Mouse (Mus musculus) frontal cortex, adult (tissue): Measurements from ENCODE around the gene Rwdd2a.
"Not testable (repeated sequence)": the region's sequence is repeated elsewhere in the genome, so short reads cannot be mapped to it uniquely, and the experiment has no call there.

Source experiments
- ATAC-seq: cut with Nextera tagmentation; 2 replicates; pipeline ENCODE4 v1.9.2; 2017; ENCODE audit warnings: mild to moderate bottlenecking, moderate library complexity, mixed read lengths; ENCODE audit not compliant: low TSS enrichment

Rwdd2a gene

DNA sequence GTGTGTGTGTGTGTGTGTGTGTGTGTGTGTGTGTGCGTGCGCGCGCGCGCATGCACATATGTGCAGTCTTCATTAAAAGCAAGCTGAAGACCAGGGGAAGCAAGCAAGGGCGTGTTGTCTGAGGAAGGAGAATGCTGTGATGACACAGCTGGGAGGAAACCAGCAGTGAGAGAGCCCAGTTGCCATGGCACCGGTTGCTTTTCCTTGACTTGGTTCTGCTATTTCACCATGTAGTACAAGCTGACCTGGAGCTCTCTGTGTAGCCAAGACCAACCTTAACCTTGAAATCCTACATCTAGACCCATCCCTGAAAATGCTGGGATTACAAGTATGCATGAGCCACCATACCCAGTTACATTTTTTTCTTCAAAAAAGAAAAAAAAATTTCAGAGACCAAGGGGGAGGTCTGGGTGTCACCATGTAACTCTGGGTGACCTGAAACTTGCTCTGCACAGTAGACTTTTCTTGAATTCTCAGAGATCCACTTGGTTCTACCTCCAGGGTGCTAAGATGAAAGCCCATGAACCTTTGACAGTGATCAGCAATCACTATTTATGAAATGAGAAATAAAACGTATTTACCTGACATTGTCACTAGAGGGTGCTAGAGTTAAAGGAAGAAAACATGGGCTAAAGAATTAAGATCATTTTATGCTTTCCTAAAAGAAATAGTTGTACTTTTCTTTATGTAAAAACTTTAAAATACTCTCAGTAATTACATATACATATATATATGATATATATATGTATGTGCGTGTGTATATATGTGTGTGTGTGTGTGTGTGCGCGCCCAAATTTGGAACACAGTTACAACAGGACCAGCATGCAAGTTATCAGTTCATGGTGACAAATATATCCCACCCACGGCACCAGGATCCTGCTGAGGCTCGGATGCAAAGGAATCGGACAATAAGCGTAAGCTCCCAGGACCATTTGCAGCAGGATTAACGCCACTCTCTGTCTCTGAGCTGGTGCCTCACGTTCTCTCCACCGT, 21.2 kb downstream of the Rwdd2a start:
- peak; percentile 76 for ATAC-seq

DNA sequence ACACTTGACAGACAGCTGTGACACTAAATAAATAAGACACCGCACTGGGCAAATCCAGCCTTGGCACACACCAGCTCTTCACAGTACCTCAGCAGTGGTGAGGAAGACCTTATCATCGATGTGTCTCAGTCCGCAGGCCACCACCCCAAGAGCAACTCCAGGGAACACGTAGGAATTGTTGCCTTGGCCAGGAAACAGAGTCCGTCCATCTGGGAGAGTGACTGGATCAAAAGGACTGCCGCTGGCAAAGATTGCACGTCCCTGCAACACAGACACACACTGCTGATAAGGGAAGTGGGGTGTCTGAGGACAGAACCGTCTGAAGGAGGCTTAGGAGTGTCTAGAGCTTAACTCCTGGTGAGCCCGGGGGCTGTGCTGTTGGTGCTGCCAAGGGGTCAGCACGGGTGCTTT, 22.6 kb downstream of the Rwdd2a start:
- not testable (repeated sequence) for ATAC-seq

DNA sequence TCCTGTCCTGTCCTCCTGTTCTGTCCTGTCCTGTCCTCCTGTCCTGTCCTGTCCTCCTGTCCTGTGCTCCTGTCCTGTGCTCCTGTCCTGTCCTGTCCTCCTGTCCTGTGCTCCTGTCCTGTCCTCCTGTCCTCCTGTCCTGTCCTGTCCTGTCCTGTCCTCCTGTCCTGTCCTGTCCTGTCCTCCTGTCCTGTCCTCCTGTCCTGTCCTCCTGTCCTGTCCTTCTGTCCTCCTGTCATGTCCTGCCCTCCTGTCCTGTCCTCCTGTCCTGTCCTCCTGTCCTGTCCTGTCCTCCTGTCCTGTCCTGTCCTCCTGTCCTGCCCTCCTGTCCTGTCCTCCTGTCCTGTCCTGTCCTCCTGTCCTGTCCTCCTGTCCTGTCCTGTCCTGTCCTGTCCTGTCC, 25.2 kb downstream of the Rwdd2a start:
- ATAC-seq: not testable (repeated sequence)

DNA sequence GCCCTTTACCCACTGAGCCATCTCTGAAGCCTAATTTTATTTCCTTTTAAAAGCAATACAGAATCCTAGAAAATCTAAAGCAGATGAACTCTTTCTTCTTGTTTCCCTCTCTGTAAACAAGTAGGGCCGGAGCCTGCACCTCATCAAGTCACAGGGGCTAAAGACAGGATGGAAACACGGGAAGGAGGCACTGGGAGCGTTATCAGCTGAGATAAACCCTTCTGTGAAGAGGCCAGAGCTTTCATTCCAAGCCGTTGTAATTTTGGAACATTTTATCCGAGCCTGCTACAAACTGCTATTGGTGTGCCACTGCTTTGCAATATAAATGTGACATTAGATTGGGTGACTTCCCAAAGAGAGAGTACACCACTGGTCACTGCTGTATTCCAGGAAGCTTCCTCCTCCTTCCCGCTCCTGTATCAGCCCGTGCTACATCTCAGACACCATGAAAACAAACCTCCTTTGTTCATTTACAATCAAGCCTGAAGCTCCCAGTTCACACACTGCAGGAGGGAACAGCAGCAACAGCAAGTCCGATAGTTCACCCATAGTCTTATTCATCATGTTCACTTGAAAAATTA, 28.0 kb downstream of the Rwdd2a start:
- no peak for ATAC-seq

DNA sequence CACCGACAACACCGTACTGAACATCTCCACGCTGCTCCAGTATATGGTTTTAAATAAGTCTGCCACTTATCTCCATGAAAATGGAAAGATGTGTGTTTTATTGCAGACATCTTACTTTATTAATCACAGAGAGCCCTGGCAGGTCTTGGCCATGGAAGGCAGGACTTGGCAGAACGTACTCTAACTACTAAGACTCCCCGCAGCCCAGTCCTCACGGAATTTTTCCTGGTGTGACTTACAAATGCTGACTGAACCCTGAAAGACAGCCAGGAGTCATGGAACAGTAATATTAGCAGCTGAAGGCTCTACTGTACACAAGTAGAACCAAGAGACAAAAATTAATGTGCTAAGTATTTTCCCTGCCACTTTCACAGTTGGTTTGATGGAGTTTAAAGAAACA, 34.0 kb downstream of the Rwdd2a start:
- ATAC-seq: no peak

DNA sequence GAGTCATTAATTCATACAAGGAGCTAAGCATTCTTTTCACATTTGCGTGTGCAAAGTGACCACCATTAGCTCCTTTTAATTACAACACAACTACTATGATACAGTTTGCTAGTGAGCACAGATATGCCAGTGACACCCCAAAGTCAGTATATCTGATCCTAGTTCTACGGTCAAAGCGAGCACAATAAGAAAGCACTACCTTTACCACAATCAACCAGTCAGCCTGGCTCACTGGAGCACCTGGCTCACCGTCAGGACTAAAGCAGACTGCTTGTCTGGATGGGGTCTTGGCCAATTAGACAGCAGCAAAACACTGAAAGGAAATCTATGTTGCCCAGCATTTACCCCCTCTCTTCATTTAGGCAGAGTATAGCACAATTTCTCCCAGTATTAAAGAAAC, 40.3 kb downstream of the Rwdd2a start:
- ATAC-seq: no peak

DNA sequence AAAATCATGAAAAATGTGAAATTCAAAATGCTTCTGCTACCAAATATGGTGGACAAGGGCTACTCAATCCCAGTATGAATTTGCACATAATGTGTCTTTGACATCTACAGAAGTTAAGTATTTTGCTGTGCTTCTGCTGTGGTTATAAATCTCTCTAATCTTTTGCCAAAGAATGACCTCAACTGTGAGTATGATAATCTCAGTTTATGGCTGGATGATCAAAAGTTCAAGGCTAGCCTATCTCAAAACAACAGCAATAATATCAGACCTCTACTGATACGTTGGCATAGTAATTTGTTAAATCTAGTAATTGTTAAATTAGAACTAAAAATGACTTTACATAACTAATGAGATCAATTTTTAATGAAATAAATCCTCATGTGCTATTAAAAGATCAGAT, 44.0 kb downstream of the Rwdd2a start:
- ATAC-seq: no peak

DNA sequence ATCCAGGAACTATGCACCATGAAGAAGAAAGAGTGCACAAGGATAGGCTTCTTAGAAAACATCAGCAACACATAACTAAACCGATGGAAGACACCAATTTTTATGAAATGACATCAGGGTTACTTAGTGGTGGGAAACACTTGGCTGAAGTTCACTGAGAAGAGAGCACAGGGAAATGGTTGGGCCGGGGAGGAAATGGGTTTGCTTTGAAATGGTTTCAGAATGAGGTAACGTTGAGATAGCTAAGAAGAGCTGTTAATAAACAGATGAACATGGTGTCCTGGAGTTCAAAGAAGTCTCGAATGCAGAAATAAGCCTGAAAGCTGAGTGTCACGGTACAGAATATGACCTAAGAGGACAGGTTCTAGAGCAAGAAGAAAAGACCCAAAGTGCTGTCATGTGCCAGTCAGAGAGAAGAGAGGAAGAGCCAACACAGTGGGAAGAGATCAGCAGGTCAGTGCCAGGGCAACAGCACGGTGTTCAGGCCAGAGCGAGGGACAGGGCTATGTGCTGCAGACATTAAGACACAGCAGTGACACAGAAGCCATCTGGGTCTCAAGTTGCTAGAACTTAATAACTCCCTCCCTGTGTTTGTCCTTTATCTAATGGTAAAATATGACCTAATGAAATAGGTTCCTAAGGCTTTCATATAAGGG, 46.2 kb downstream of the Rwdd2a start:
- no peak for ATAC-seq

DNA sequence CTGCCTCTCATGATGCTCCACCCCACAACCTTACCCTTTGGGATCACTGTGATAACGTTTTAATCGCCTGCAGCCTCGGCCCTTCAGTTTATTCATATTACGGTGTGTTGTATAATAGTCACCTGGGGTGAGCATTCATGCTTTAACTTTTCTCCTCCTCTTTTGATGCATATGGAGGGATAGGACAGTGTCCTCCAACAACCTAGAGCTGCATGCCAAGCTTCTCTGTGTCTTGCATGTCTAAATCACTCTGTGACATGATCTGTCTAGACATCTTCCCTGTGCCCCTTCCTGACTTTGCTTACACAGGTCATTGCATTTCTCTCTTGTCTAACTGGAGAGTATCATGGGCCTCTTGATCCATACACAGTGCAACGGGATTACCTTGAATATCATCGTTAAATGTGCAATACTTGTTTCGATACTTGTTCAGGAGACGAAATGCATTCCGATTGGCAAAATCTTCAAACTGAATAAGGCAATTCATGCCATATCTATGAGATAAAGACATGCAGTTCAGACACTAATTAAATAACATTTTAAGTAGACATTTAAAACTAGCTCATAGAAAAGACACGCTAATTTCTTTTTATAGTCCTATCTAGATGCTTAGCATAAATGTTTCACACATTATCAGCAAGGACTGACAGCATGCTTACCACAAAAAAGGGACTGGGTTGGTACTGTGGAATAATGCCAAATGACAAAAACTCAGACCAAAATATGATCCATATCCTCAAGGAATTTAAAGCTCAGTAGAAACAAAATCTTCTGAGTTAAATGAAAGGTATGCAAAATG, 47.7 kb downstream of the Rwdd2a start:
- no peak for ATAC-seq

DNA sequence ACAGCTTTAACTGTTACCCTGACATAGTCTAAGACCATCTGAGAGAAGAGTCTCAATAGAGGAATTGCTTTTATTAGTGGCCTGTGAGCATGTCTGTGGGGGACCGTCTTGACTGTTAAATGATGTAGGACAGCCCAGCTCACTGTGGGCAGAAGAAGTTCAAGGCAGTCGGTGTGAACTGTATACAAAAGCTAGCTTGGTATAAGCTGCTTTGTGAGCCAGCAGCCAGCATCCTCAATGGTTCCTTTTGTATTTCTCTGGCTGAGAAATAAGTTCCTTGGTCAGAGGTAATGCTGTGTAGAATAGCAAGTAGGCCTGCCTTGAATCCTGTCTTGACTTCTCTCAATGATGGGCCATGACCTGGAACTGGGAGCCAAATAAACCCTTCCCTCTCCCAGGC, 50.3 kb downstream of the Rwdd2a start:
- ATAC-seq: no peak

DNA sequence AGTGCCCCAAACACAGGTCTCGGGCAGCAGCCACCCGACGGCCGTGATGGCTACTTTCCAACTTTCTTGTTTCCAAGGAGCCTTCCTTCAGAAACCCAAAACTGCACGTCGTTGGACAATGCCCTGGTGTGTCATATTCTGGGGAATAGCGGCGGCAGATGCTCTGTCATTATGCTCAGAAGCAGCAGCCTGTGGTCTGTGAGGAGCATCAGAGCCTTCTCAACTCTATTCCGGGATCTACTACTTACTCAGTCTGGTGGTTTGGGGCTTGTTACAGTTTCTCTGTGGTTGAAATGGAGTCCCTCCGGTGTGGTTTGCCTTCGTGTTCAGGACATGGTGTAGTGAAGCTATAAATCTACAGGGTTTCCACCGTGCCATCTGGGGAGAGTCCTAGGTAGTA, 52.2 kb downstream of the Rwdd2a start:
- no peak for ATAC-seq
